Mouse (Mus musculus) embryonic facial prominence, embryonic 11.5 days (tissue): ENCODE measurements at regions not wholly inside any gene's neighbourhood (a gene's known extent, or its start where the extent isn't known, plus 50 kb on each side); places are given as distances from the start of the nearest gene placed in this dataset.

Experiments
- ATAC-seq: fragments of 200-750 bp; cut with Nextera tagmentation; replicated peaks from 2 replicates; pipeline ENCODE4 v1.8.0; 2017; ENCODE audit warnings: low read depth; ENCODE audit not compliant: insufficient number of reproducible peaks, low FRiP score, low TSS enrichment
- DNase-seq: peaks from one replicate; pipeline ENCODE4 v3.0.0-alpha.2; 2015; ENCODE audit warnings: low spot score
- H3K27ac ChIP-seq: fragments of 300-500 bp; sonication (generic); replicated peaks from 2 replicates; pipeline ENCODE4 v1.5.1; 2014; ENCODE audit warnings: mild to moderate bottlenecking, low read depth, low read length, control low read depth
- H3K27me3 ChIP-seq: fragments of 300-500 bp; sonication (generic); 2 replicates; pipeline ENCODE4 v1.6.1; 2014; ENCODE audit warnings: mild to moderate bottlenecking, low read length, moderate library complexity, mixed read lengths; ENCODE audit not compliant: control insufficient read depth, insufficient read depth
- H3K36me3 ChIP-seq: fragments of 300-500 bp; sonication (generic); replicated peaks from 2 replicates; pipeline ENCODE4 v1.6.1; 2014; ENCODE audit warnings: low read depth, mild to moderate bottlenecking, low read length, moderate library complexity, mixed read lengths; ENCODE audit not compliant: control insufficient read depth, insufficient read depth
- H3K4me1 ChIP-seq: fragments of 300-500 bp; sonication (generic); 2 replicates; pipeline ENCODE4 v1.6.1; 2014; ENCODE audit warnings: low read length, mixed read lengths; ENCODE audit not compliant: control insufficient read depth, insufficient read depth
- H3K4me2 ChIP-seq: fragments of 300-500 bp; sonication (generic); 2 replicates; pipeline ENCODE4 v1.6.1; 2014; ENCODE audit warnings: low read depth, mild to moderate bottlenecking, control low read depth, low read length, moderate library complexity
- H3K4me3 ChIP-seq: fragments of 300-500 bp; sonication (generic); 2 replicates; pipeline ENCODE4 v1.5.1; 2014; ENCODE audit warnings: low read depth, low read length, control low read depth
- H3K9ac ChIP-seq: fragments of 300-500 bp; sonication (generic); replicated peaks from 2 replicates; pipeline ENCODE4 v1.6.1; 2014; ENCODE audit warnings: mild to moderate bottlenecking, control low read depth, low read length
- H3K9me3 ChIP-seq: fragments of 300-500 bp; sonication (generic); replicated peaks from 2 replicates; pipeline ENCODE4 v1.6.1; 2016; ENCODE audit warnings: mild to moderate bottlenecking, low read length, inconsistent platforms, mixed read lengths; ENCODE audit not compliant: control insufficient read depth
- WGBS: fragments of 180-500 bp; shearing (Covaris S2); extraction: QIAGEN DNeasy Blood & Tissue Kit; methylation state at CpG from one replicate; pipeline ENCODE4 v1.1.7; 2014; 5-methylcytosine and 5-hydroxymethylcytosine counted together

GRCm38 (mm10) chr8:28333388-28333787 lies 885.9 kb downstream of the Poteg start:
- 91% methylated on average over 1 of the region's 1 CpGs for WGBS
- no peaks in the 10 kb centered on the region for H3K9me3 ChIP-seq
- no peak for ATAC-seq

GRCm38 (mm10) chr8:28337484-28337883 lies 890.0 kb downstream of the Poteg start:
- 81% methylated on average over 4 of the region's 4 CpGs for WGBS
- Histone ChIP-seq H3K27me3 (no peaks in the 10 kb centered on the region), H3K27ac (no peak overlapping the region), H3K9me3 (no peaks in the 10 kb centered on the region), H3K4me3 (no peak overlapping the region), H3K4me1 (no peaks in the 10 kb centered on the region), H3K4me2 (no peak overlapping the region), H3K9ac (no peak overlapping the region), H3K36me3 (no peaks in the 10 kb centered on the region)
- no peak for DNase-seq
- no peak for ATAC-seq

More at GRCm38 (mm10) chr8:28333388-28333787, 885.9 kb downstream of the Poteg start:
- Histone ChIP-seq H3K4me1 (no peaks in the 10 kb centered on the region), H3K4me3 (no peak overlapping the region), H3K27ac (no peak overlapping the region), H3K9ac (no peak overlapping the region), H3K4me2 (no peak overlapping the region), H3K36me3 (no peaks in the 10 kb centered on the region), H3K27me3 (no peaks in the 10 kb centered on the region)
- no peak for DNase-seq

GRCm38 (mm10) chr8:28341236-28341635 lies 893.8 kb downstream of the Poteg start:
- ATAC-seq (no peak), DNase-seq (no peak)
- Histone ChIP-seq H3K4me3 (no peak overlapping the region), H3K36me3 (no peaks in the 10 kb centered on the region), H3K9ac (no peak overlapping the region), H3K4me1 (no peaks in the 10 kb centered on the region), H3K27ac (no peak overlapping the region), H3K9me3 (no peaks in the 10 kb centered on the region), H3K4me2 (no peak overlapping the region), H3K27me3 (no peaks in the 10 kb centered on the region)
- 86% methylated on average over 11 of the region's 11 CpGs for WGBS

- H3K9me3 ChIP-seq = no peaks in the 10 kb centered on the region
- no peaks in the 10 kb centered on the region for H3K36me3 ChIP-seq
- H3K27ac ChIP-seq = no peak overlapping the region
- H3K27me3 ChIP-seq = no peaks in the 10 kb centered on the region
- no peaks in the 10 kb centered on the region for H3K4me1 ChIP-seq
- no peak overlapping the region for H3K4me3 ChIP-seq
- ATAC-seq (no peak), DNase-seq (no peak)
- no peak overlapping the region for H3K4me2 ChIP-seq
- no peak overlapping the region for H3K9ac ChIP-seq
These were observed 919.0 kb downstream of the Poteg start for GRCm38 (mm10) chr8:28366470-28366869.

- Histone ChIP-seq H3K4me2 (no peak overlapping the region), H3K9me3 (no peaks in the 10 kb centered on the region), H3K4me1 (no peaks in the 10 kb centered on the region), H3K4me3 (no peak overlapping the region), H3K9ac (no peak overlapping the region), H3K27ac (no peak overlapping the region), H3K36me3 (no peaks in the 10 kb centered on the region), H3K27me3 (no peaks in the 10 kb centered on the region)
- WGBS = 80% methylated on average over 3 of the region's 3 CpGs
- ATAC-seq (no peak), DNase-seq (no peak)
These were observed 919.9 kb downstream of the Poteg start for GRCm38 (mm10) chr8:28367361-28367760.

- Histone ChIP-seq H3K36me3 (no peaks in the 10 kb centered on the region), H3K9me3 (no peaks in the 10 kb centered on the region), H3K27me3 (no peaks in the 10 kb centered on the region), H3K27ac (no peak overlapping the region), H3K4me3 (no peak overlapping the region), H3K4me1 (no peaks in the 10 kb centered on the region), H3K9ac (no peak overlapping the region), H3K4me2 (no peak overlapping the region)
- DNase-seq (no peak), ATAC-seq (no peak)
- 63% methylated on average over 1 of the region's 1 CpGs for WGBS
These were observed 924.3 kb downstream of the Poteg start for GRCm38 (mm10) chr8:28371752-28372151.

- DNase-seq = peak; percentile 23
- 51% methylated on average over 1 of the region's 1 CpGs for WGBS
- no peaks in the 10 kb centered on the region for H3K27me3 ChIP-seq
- no peak overlapping the region for H3K27ac ChIP-seq
- no peaks in the 10 kb centered on the region for H3K4me1 ChIP-seq
- no peak overlapping the region for H3K4me2 ChIP-seq
- no peak overlapping the region for H3K4me3 ChIP-seq
- H3K36me3 ChIP-seq = no peaks in the 10 kb centered on the region
- H3K9ac ChIP-seq = no peak overlapping the region
- ATAC-seq = no peak
- H3K9me3 ChIP-seq = no peaks in the 10 kb centered on the region
These were observed 952.7 kb downstream of the Poteg start for GRCm38 (mm10) chr8:28400141-28400540.

GRCm38 (mm10) chr8:28427544-28428135 lies 980.2 kb downstream of the Poteg start:
- WGBS = 69% methylated on average over 7 of the region's 7 CpGs
- DNase-seq (peak; percentile 6), ATAC-seq (no peak)
- Histone ChIP-seq H3K9ac (no peak overlapping the region), H3K36me3 (no peaks in the 10 kb centered on the region), H3K4me1 (no peaks in the 10 kb centered on the region), H3K27ac (no peak overlapping the region), H3K9me3 (no peaks in the 10 kb centered on the region), H3K4me2 (no peak overlapping the region), H3K4me3 (no peak overlapping the region), H3K27me3 (no peaks in the 10 kb centered on the region)
